Mouse (Mus musculus) embryonic fibroblast, embryonic 13.5 days (primary cell): ENCODE results near the gene Fam168b.

Experiments
- CTCF ChIP-seq: IDR thresholded peaks from 2 replicates; pipeline ENCODE4 v1.5.1; 2011; ENCODE audit warnings: mild to moderate bottlenecking, control low read depth, low read length, moderate library complexity, borderline replicate concordance; ENCODE audit not compliant: insufficient read depth
- POLR2A ChIP-seq: IDR thresholded peaks from 2 replicates; pipeline ENCODE4 v1.6.1; 2011; ENCODE audit warnings: low read depth, mild to moderate bottlenecking, control low read depth, low read length, moderate library complexity

DNA sequence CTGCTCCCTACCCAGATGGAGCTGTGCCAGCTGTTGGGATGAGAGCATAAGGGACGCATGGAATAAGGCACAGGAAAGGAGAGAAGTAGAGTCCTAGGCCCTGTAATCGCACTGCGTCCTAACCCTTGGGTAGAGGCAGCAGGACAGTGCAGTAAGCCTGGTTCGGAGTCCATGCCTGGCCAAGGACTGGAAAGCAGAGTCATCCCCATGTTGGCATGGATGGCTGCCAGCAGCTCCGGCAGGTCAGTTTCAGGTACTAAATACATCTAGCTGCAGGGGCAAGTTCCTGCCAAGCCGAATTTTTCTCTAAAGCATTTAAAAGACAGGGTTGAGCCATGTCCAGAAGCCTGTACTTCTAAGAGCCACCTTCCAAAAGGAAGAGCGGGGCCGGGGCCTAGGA, 34.4 kb downstream of the Fam168b start:
- TF ChIP-seq POLR2A (no peak), CTCF (no peak)
